Mouse (Mus musculus) CH12.LX (cell line): Measurements from ENCODE around the gene Ebf4.

ENCODE experiments used
- CTCF ChIP-seq, 2 experiments: IDR thresholded peaks in 1 of 2; conservative IDR thresholded peaks in 1 of 2; 2 replicates each; pipeline ENCODE4 v1.5.1; 2011 to 2012; ENCODE audit warnings: low read depth in 2 of 2, low read length in 2 of 2, improper control_type of control experiment in 1 of 2, inconsistent platforms in 1 of 2, mild to moderate bottlenecking in 1 of 2, moderate library complexity in 1 of 2
- EP300 ChIP-seq: IDR thresholded peaks from 2 replicates; pipeline ENCODE4 v1.6.1; 2011; ENCODE audit warnings: low read length, improper control_type of control experiment
- POLR2A ChIP-seq: IDR thresholded peaks from 2 replicates; pipeline ENCODE4 v1.6.1; 2011; ENCODE audit warnings: low read depth, mild to moderate bottlenecking, improper control_type of control experiment, low read length
- SMC3 ChIP-seq: IDR thresholded peaks from 2 replicates; pipeline ENCODE4 v1.6.1; 2011; ENCODE audit warnings: low read depth, low read length, improper control_type of control experiment
- ZMIZ1 ChIP-seq: IDR thresholded peaks from 2 replicates; pipeline ENCODE4 v1.6.1; 2012; ENCODE audit warnings: low read depth, mild to moderate bottlenecking, inconsistent platforms, low read length, improper control_type of control experiment

- TF ChIP-seq CTCF (conservative IDR thresholded peaks at IDR 0.05 in 1 of 2, IDR thresholded peaks at IDR 0.05 in 1 of 2; ENCODE audit: low read depth in 2 of 2, low read length in 2 of 2) (no peak), SMC3 (no peak), EP300 (no peak), POLR2A (no peak), ZMIZ1 (no peak)
These were observed 14.2 kb upstream of the Ebf4 start for GRCm38 (mm10) chr2:130280818-130281217.
